Mouse (Mus musculus): ENCODE measurements around the gene Trpv4. TPM values are rescaled to one million over a fixed set of nuclear protein-coding genes. Genes with fewer than 3 reads are reported as not detected.

Trpv4 gene
- polyA plus RNA-seq, 1 experiment from 2014 or later, result 0.55 TPM

DNA sequence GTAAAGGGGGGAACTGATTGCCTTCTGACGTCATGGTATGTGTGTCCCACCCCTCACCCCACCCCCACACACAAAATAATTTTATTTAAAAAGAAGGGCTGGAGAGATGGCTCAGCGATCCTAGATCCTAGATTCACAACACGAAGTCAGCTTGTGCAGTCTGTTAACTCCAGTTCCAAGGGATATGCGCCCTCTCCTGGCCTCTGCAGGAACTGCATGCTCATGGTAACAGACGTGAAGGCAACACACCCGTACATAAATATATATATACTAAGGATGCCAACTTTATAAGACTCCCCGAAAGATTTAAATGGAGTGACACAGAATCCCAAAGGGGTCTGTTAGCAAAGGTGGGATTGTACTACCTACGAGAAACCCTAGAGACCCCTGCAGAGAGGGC is 39.4 kb downstream of the Trpv4 start:
- Histone ChIP-seq H3K4me1 (ENCODE audit: control insufficient read depth, insufficient read depth, low read length) (no peaks in the 10 kb centered on the region), H3K9me3 (replicated peaks; ENCODE audit: control insufficient read depth, low read length) (no peaks in the 10 kb centered on the region), H3K4me2 (ENCODE audit: low read length) (no peak overlapping the region), H3K27ac (ENCODE audit: low read depth, low read length) (no peak overlapping the region), H3K36me3 (ENCODE audit: control insufficient read depth, insufficient read depth, low read length) (no peaks in the 10 kb centered on the region), H3K9ac (ENCODE audit: low read length) (no peak overlapping the region), H3K27me3 (replicated peaks; ENCODE audit: control insufficient read depth, insufficient read depth, low read length) (no peaks in the 10 kb centered on the region), H3K4me3 (ENCODE audit: low read depth, low read length) (no peak overlapping the region)
- 24% methylated on average over 8 of the region's 8 CpGs for WGBS
- DNase-seq (ENCODE audit: low spot score) (peak; percentile 88), ATAC-seq (0 out of 2 replicates have a peak, but pooled peaks have one; percentile 30)

DNA sequence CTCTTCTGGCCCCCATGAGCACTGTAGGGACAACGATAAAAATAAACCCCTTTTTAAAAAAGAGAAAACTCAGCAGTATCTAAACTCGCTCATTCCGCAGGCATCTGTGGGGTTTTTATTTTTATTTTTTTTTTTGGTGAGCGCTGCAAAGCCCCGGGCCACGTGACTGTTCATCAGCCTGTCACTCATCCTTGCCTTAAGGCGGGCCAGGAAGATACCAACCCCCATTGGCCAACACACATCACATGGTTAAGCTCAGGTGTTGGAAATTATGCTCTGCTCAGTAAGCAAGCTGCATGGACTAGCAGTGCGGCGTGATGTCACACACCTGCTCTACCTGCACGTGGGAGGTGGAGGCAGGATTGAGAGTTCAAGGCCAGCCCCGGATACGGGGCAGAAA is 40.4 kb downstream of the Trpv4 start:
- WGBS, result 85% methylated on average over 12 of the region's 12 CpGs
- no peak overlapping the region for H3K9ac ChIP-seq (ENCODE audit: low read length)
- DNase-seq (ENCODE audit: low spot score), result no peak
- H3K9me3 ChIP-seq (replicated peaks; ENCODE audit: control insufficient read depth, low read length), result no peaks in the 10 kb centered on the region
- H3K27ac ChIP-seq (ENCODE audit: low read depth, low read length), result no peak overlapping the region
- no peak overlapping the region for H3K4me2 ChIP-seq (ENCODE audit: low read length)
- H3K36me3 ChIP-seq (ENCODE audit: control insufficient read depth, insufficient read depth, low read length), result no peaks in the 10 kb centered on the region
- no peak for ATAC-seq
- no peaks in the 10 kb centered on the region for H3K27me3 ChIP-seq (replicated peaks; ENCODE audit: control insufficient read depth, insufficient read depth, low read length)
- H3K4me3 ChIP-seq (ENCODE audit: low read depth, low read length), result no peak overlapping the region
- no peaks in the 10 kb centered on the region for H3K4me1 ChIP-seq (ENCODE audit: control insufficient read depth, insufficient read depth, low read length)

DNA sequence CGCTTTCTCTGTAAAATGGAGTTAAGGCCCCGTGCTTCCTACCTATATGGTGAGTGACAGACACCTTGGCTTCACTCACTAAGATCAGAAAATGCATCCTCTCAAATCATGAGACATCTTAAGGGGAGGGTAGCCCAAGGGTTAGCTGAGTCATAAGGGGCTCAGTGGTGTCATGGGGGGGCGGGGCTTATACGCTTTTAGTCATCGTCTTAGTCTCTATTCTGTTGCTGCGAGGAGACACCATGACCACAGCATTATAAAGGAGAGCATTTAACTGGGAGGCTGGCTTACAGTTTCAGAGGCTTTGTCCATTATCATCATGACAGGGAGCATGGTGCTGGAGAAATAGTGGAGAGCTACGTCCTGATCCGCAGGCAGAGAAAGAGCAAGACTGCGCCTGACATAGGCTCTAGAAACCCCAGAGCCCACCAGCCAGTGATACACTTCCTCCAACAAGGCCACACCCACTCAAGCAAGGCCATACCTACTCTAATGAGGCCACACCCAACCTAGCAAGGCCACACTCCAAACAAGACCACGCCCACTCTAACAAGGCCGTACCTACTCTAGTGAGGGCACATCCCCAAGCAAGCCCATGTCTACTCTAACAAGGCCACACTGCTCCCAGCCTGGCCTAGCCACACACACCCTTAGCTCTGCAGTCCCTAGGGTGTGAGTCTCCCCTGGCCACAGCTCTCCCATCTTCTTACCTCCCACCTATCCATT is 41.7 kb downstream of the Trpv4 start:
- no peak overlapping the region for H3K9ac ChIP-seq (ENCODE audit: low read length)
- no peak overlapping the region for H3K4me3 ChIP-seq (ENCODE audit: low read depth, low read length)
- no peak overlapping the region for H3K27ac ChIP-seq (ENCODE audit: low read depth, low read length)
- WGBS, result 83% methylated on average over 11 of the region's 11 CpGs
- H3K4me1 ChIP-seq (ENCODE audit: control insufficient read depth, insufficient read depth, low read length), result no peaks in the 10 kb centered on the region
- peaks cover 10% of the 10 kb centered on the region for H3K36me3 ChIP-seq (ENCODE audit: control insufficient read depth, insufficient read depth, low read length)
- H3K27me3 ChIP-seq (replicated peaks; ENCODE audit: control insufficient read depth, insufficient read depth, low read length), result no peaks in the 10 kb centered on the region
- no peak overlapping the region for H3K4me2 ChIP-seq (ENCODE audit: low read length)
- ATAC-seq (no peak), DNase-seq (ENCODE audit: low spot score) (no peak)
- no peaks in the 10 kb centered on the region for H3K9me3 ChIP-seq (replicated peaks; ENCODE audit: control insufficient read depth, low read length)

DNA sequence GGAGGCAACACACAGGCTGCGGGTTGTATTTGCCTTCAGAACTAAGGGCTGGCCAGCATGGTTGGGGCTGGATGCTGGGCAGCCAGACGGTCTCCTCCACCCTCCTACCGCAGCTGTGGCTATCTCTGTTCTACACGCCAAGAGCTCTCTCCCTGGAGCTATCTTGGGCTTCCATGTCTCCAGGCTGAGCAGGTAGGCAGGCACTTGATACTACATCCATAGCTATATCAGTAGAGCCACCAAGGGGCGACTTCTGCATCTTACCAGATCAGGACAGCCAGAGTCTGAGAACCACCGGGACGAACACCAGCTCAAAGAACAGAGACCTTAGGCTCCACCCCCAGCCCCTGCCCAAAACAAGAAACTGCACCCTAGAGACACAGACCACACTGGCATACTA is 43.4 kb downstream of the Trpv4 start:
- Histone ChIP-seq H3K27ac (ENCODE audit: low read depth, low read length) (0 out of 2 replicates have a peak overlapping the region, but pooled peaks have one; percentile 9), H3K4me1 (ENCODE audit: control insufficient read depth, insufficient read depth, low read length) (no peaks in the 10 kb centered on the region), H3K4me2 (ENCODE audit: low read length) (no peak overlapping the region), H3K4me3 (ENCODE audit: low read depth, low read length) (no peak overlapping the region), H3K27me3 (replicated peaks; ENCODE audit: control insufficient read depth, insufficient read depth, low read length) (no peaks in the 10 kb centered on the region), H3K36me3 (ENCODE audit: control insufficient read depth, insufficient read depth, low read length) (peaks cover 17% of the 10 kb centered on the region), H3K9ac (ENCODE audit: low read length) (no peak overlapping the region), H3K9me3 (replicated peaks; ENCODE audit: control insufficient read depth, low read length) (no peaks in the 10 kb centered on the region)
- ATAC-seq (no peak), DNase-seq (ENCODE audit: low spot score) (no peak)
- 68% methylated on average over 7 of the region's 7 CpGs for WGBS

DNA sequence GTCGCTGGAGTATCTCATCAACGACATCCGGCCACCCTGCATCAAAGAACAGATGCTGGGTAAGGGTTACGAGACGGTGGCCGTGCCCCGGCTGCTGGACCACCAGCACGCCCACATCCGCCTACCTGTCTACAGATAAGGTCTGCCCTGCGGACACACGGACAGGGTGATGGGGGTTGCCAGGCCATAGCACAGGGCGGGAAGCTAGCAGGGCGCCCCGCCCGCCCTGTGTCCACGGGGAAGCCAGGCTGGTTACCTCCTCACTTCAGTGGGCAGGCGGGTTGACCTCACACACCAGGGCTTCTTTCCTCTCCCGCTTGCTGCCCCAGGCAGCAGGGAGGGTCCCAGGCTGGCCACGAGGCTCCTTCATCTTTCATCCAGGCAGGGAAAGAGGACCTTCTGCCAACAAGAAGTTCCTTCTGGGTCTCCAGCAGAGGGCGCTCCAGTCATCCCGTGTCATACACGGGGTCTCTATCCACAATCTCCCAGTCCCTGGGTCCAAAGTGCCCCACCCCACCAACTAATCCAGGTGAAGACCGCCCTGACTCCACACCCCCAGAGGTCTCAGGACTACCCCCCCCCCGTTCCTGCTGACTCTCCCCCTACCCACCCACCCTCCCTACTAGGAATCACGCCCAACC is 46.1 kb downstream of the Trpv4 start:
- no peak overlapping the region for H3K4me2 ChIP-seq (ENCODE audit: low read length)
- no peaks in the 10 kb centered on the region for H3K9me3 ChIP-seq (replicated peaks; ENCODE audit: control insufficient read depth, low read length)
- H3K27me3 ChIP-seq (replicated peaks; ENCODE audit: control insufficient read depth, insufficient read depth, low read length), result no peaks in the 10 kb centered on the region
- no peak overlapping the region for H3K27ac ChIP-seq (ENCODE audit: low read depth, low read length)
- DNase-seq (ENCODE audit: low spot score) (peak; percentile 54), ATAC-seq (no peak)
- H3K9ac ChIP-seq (ENCODE audit: low read length), result no peak overlapping the region
- H3K4me1 ChIP-seq (ENCODE audit: control insufficient read depth, insufficient read depth, low read length), result peaks cover 18% of the 10 kb centered on the region
- 71% methylated on average over 25 of the region's 25 CpGs for WGBS
- H3K36me3 ChIP-seq (ENCODE audit: control insufficient read depth, insufficient read depth, low read length), result peaks cover 17% of the 10 kb centered on the region
- no peak overlapping the region for H3K4me3 ChIP-seq (ENCODE audit: low read depth, low read length)

DNA sequence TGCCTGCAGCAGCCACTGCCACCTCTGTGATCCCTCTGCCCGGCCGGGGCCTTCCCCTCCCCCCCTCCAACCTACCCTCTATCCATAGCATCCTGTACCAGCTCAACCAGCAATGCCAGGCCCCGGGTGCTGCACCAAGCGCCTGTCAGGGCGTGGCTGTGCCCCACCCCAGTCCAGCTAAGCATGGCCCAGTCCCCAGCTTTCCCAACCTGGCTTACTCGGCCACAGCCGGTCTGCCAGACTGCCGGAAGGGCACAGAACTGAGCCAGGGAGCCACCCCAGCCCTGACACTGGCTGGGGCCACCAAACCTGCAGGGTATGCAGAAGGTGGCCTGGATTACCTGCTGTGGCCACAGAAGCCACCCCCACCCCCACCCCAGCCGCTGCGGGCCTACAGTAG is 47.0 kb downstream of the Trpv4 start:
- H3K4me1 ChIP-seq (ENCODE audit: control insufficient read depth, insufficient read depth, low read length), result peaks cover 24% of the 10 kb centered on the region
- no peak for ATAC-seq
- 90% methylated on average over 10 of the region's 10 CpGs for WGBS

DNA sequence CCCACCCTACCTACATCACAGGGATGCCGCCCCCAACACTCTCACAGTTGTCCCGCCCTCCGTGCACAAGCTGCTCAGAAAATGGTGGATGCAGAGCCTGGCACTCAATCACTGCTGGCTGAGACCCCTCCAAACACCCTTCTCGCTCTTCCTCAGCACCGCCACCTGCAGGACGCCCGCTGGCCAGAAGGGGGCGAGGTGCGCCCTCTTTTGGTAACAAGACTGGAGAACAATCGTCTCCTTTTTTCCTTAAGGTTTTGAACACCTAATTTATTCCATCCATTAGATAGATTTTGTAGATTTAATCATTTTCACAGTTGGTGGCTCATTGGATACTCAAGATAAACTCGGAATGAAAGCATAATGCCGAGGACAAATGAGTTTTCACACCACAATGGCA is 49.7 kb downstream of the Trpv4 start:
- peaks cover 17% of the 10 kb centered on the region for H3K36me3 ChIP-seq (ENCODE audit: control insufficient read depth, insufficient read depth, low read length)
- no peak overlapping the region for H3K9ac ChIP-seq (ENCODE audit: low read length)
- H3K4me2 ChIP-seq (ENCODE audit: low read length), result no peak overlapping the region
- H3K27me3 ChIP-seq (replicated peaks; ENCODE audit: control insufficient read depth, insufficient read depth, low read length), result no peaks in the 10 kb centered on the region
- peaks cover 45% of the 10 kb centered on the region for H3K4me1 ChIP-seq (ENCODE audit: control insufficient read depth, insufficient read depth, low read length)
- DNase-seq (ENCODE audit: low spot score) (peak; percentile 89), ATAC-seq (peak; percentile 41)
- 2% methylated on average over 12 of the region's 12 CpGs for WGBS
- no peaks in the 10 kb centered on the region for H3K9me3 ChIP-seq (replicated peaks; ENCODE audit: control insufficient read depth, low read length)
- peak overlapping the region; percentile 22; the same call in 1 of the 2 replicates for H3K27ac ChIP-seq (ENCODE audit: low read depth, low read length)
- no peak overlapping the region for H3K4me3 ChIP-seq (ENCODE audit: low read depth, low read length)

More for the DNA sequence above, 47.0 kb downstream of the Trpv4 start:
- H3K27me3 ChIP-seq (replicated peaks; ENCODE audit: control insufficient read depth, insufficient read depth, low read length), result no peaks in the 10 kb centered on the region
- no peak overlapping the region for H3K27ac ChIP-seq (ENCODE audit: low read depth, low read length)
- peaks cover 17% of the 10 kb centered on the region for H3K36me3 ChIP-seq (ENCODE audit: control insufficient read depth, insufficient read depth, low read length)
- H3K4me3 ChIP-seq (ENCODE audit: low read depth, low read length), result no peak overlapping the region
- no peaks in the 10 kb centered on the region for H3K9me3 ChIP-seq (replicated peaks; ENCODE audit: control insufficient read depth, low read length)
- no peak for DNase-seq (ENCODE audit: low spot score)
- H3K9ac ChIP-seq (ENCODE audit: low read length), result no peak overlapping the region
- H3K4me2 ChIP-seq (ENCODE audit: low read length), result no peak overlapping the region

DNA sequence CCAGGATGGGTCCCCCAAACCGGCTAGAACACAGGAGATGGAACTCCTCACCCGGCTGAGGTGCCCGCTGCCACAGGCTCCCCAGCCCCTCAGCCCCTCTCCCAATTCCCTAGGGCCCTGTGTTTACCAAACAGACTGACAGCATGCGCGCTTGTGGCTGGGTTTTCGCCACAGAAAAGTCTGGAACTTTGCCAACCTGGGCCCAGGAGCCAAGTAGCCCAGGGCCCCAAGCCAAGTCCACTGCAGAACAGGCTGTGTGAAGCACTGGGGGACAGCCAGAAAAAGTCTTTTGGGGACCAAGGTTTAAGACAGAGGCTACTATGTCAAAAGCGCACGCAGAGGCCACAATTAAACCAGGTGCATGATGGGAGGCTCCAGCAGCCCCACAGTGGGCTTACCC is 50.6 kb downstream of the Trpv4 start:
- WGBS, result 24% methylated on average over 8 of the region's 8 CpGs
- peak; percentile 92 for DNase-seq (ENCODE audit: low spot score)

DNA sequence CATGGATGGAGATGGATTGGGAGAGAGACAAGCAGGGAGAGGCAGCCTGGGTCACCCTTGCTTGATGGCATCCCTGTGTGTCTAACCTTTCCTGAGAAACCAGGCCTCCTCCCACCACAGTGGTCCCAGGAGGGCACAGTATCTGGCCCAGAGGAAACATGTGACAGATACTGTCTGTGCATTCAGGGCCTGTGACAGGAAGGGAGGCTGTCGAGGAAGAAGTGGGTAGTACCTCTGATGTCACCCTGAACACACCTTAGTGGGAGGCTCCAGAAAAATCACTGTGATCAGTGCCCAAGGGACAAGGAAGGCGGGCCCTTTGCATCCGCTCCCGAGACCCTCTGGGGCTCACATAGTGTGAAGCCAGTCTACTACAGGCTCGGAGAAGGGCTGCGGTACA is 52.2 kb downstream of the Trpv4 start:
- Histone ChIP-seq H3K27me3 (replicated peaks; ENCODE audit: control insufficient read depth, insufficient read depth, low read length) (0 out of 2 replicates have a peak, but pooled peaks cover 1% of the 10 kb centered on the region), H3K4me1 (ENCODE audit: control insufficient read depth, insufficient read depth, low read length) (peaks cover 45% of the 10 kb centered on the region), H3K36me3 (ENCODE audit: control insufficient read depth, insufficient read depth, low read length) (0 out of 2 replicates have a peak, but pooled peaks cover 2% of the 10 kb centered on the region), H3K27ac (ENCODE audit: low read depth, low read length) (no peak overlapping the region; the same call in 1 of the 2 replicates), H3K4me2 (ENCODE audit: low read length) (no peak overlapping the region), H3K4me3 (ENCODE audit: low read depth, low read length) (no peak overlapping the region), H3K9ac (ENCODE audit: low read length) (no peak overlapping the region), H3K9me3 (replicated peaks; ENCODE audit: control insufficient read depth, low read length) (no peaks in the 10 kb centered on the region)
- 80% methylated on average over 6 of the region's 6 CpGs for WGBS
- DNase-seq (ENCODE audit: low spot score), result no peak
- no peak for ATAC-seq

More for the DNA sequence above, 50.6 kb downstream of the Trpv4 start:
- Histone ChIP-seq H3K36me3 (ENCODE audit: control insufficient read depth, insufficient read depth, low read length) (peaks cover 17% of the 10 kb centered on the region), H3K4me3 (ENCODE audit: low read depth, low read length) (no peak overlapping the region), H3K27me3 (replicated peaks; ENCODE audit: control insufficient read depth, insufficient read depth, low read length) (no peaks in the 10 kb centered on the region), H3K9ac (ENCODE audit: low read length) (0 out of 2 replicates have a peak overlapping the region, but pooled peaks have one; percentile 3), H3K9me3 (replicated peaks; ENCODE audit: control insufficient read depth, low read length) (no peaks in the 10 kb centered on the region), H3K27ac (ENCODE audit: low read depth, low read length) (no peak overlapping the region), H3K4me2 (ENCODE audit: low read length) (peak overlapping the region; percentile 14; the same call in 1 of the 2 replicates), H3K4me1 (ENCODE audit: control insufficient read depth, insufficient read depth, low read length) (peaks cover 45% of the 10 kb centered on the region)
- peak; percentile 42 for ATAC-seq

All from forebrain, embryonic 14.5 days (tissue).